Mouse (Mus musculus): ENCODE measurements at regions not wholly inside any gene's neighbourhood (a gene's known extent, or its start where the extent isn't known, plus 50 kb on each side); places are given as distances from the start of the nearest gene placed in this dataset.

DNA sequence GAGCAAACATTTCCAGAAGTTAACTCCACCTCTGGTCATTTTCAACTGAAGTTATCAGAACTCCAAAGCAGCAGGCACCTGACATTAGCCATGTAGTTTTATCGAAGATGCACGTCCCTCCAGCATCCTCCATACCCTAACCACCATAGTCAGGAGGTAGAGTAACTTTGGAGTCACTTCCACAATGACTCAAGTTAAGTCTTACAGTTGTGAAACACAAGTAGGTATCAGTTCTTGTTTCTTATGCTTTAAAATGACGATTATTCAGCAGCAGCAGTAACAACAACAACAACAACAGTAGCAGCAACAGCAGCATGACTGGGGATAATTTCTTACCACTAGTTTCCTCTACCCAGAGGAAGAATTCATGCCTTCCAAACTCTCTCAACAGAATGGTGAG lies 51.3 kb upstream of the Tank start:
- no peaks in the 10 kb centered on the region for H3K36me3 ChIP-seq (ENCODE audit: control insufficient read depth, insufficient read depth, low read length, poor library complexity, severe bottlenecking)
- no peak overlapping the region for H3K27ac ChIP-seq (ENCODE audit: insufficient read depth, low read length)
- H3K9me3 ChIP-seq (replicated peaks; ENCODE audit: control insufficient read depth, insufficient read depth, low read length, poor library complexity, severe bottlenecking): no peaks in the 10 kb centered on the region
- no peaks in the 10 kb centered on the region for H3K27me3 ChIP-seq (ENCODE audit: control insufficient read depth, insufficient read depth, low read length, poor library complexity, severe bottlenecking)
- TF ChIP-seq POLR2A (IDR thresholded peaks at IDR 0.05; ENCODE audit: insufficient read depth, low read length) (no peak), CTCF (IDR thresholded peaks at IDR 0.05; ENCODE audit: low read depth, low read length) (no peak), EP300 (IDR thresholded peaks at IDR 0.05; ENCODE audit: insufficient read depth, low read depth, low read length) (no peak)
- H3K4me3 ChIP-seq (ENCODE audit: low read depth, low read length): no peak overlapping the region
- H3K9ac ChIP-seq (ENCODE audit: low read depth, poor library complexity, severe bottlenecking): no peak overlapping the region
- no peaks in the 10 kb centered on the region for H3K4me1 ChIP-seq (ENCODE audit: control insufficient read depth, insufficient read depth, low read length)

DNA sequence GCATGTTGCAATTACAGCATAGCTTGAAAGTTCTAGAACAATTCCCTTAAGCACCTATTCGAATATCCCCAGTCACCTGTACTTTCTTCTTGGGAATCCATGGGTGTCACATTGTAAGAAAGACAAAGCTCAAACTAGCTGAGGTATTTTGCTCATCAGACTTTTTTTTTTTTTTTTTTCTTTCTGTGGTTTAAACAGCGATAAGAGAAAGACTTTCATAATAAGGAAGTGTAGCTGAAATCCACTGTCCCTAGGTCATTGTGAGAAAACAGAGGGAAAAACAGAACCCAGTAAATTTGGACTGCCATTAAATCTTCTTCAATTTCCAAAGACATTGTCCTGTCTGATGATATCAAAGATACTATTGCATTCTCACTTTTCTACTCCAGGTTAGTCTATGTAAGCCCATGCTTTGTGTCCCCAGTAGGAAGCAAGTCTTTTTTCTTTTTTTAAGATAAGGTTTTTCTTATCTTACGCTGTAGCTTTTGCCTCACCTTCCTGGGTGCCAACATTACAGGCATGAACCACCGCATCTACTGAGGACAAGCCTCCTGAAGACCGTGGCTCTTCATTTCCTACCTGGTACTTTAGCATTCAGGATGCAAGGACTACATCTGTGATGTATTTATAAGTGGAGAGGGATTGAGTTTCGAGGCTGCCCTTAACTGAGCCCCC lies 54.2 kb upstream of the Tank start:
- Histone ChIP-seq H3K27ac (ENCODE audit: insufficient read depth, low read length) (no peak overlapping the region), H3K9me3 (replicated peaks; ENCODE audit: control insufficient read depth, insufficient read depth, low read length, poor library complexity, severe bottlenecking) (no peaks in the 10 kb centered on the region), H3K4me3 (ENCODE audit: low read depth, low read length) (no peak overlapping the region), H3K4me1 (ENCODE audit: control insufficient read depth, insufficient read depth, low read length) (no peaks in the 10 kb centered on the region), H3K27me3 (ENCODE audit: control insufficient read depth, insufficient read depth, low read length, poor library complexity, severe bottlenecking) (no peaks in the 10 kb centered on the region), H3K36me3 (ENCODE audit: control insufficient read depth, insufficient read depth, low read length, poor library complexity, severe bottlenecking) (no peaks in the 10 kb centered on the region), H3K9ac (ENCODE audit: low read depth, poor library complexity, severe bottlenecking) (no peak overlapping the region)
- TF ChIP-seq CTCF (IDR thresholded peaks at IDR 0.05; ENCODE audit: low read depth, low read length) (no peak), POLR2A (IDR thresholded peaks at IDR 0.05; ENCODE audit: insufficient read depth, low read length) (no peak), EP300 (IDR thresholded peaks at IDR 0.05; ENCODE audit: insufficient read depth, low read depth, low read length) (no peak)

DNA sequence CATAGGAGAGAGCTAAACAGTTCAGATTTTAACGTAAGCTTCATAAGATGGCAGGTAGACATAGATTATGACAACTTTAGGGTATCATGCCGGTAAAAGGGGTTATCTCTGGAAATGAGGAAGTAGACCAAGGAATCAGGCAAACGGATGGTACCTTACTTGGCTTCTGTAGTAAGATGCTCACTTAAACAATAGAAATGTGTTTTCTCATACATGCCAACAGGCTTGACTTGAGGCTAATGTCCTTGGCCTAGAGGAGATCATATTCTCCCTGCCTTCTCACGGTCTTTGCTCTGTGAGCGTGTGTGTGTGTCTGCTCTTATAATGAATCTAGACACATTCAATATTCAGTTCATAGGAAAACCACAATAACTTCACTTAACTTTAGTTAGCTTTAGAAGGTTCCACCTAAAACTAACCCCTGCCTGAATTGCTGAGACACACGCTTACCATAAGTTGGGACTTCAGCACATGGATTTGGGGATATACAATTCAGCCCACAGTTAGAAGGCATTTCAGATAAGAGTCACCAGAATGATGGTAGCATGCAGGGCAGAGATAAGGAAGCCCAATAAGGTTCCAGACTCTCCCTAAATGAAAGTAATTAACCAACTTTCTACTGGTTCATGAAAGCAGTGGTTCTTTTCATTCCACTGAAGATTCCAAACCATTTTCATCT lies 63.8 kb upstream of the Tank start:
- H3K4me3 ChIP-seq (ENCODE audit: low read depth, low read length): no peak overlapping the region
- no peaks in the 10 kb centered on the region for H3K4me1 ChIP-seq (ENCODE audit: control insufficient read depth, insufficient read depth, low read length)
- H3K27me3 ChIP-seq (ENCODE audit: control insufficient read depth, insufficient read depth, low read length, poor library complexity, severe bottlenecking): no peaks in the 10 kb centered on the region
- no peaks in the 10 kb centered on the region for H3K9me3 ChIP-seq (replicated peaks; ENCODE audit: control insufficient read depth, insufficient read depth, low read length, poor library complexity, severe bottlenecking)
- no peak overlapping the region for H3K9ac ChIP-seq (ENCODE audit: low read depth, poor library complexity, severe bottlenecking)
- TF ChIP-seq CTCF (IDR thresholded peaks at IDR 0.05; ENCODE audit: low read depth, low read length): no peak
- no peak for TF ChIP-seq POLR2A (IDR thresholded peaks at IDR 0.05; ENCODE audit: insufficient read depth, low read length)
- TF ChIP-seq EP300 (IDR thresholded peaks at IDR 0.05; ENCODE audit: insufficient read depth, low read depth, low read length): no peak
- H3K27ac ChIP-seq (ENCODE audit: insufficient read depth, low read length): no peak overlapping the region
- H3K36me3 ChIP-seq (ENCODE audit: control insufficient read depth, insufficient read depth, low read length, poor library complexity, severe bottlenecking): no peaks in the 10 kb centered on the region

DNA sequence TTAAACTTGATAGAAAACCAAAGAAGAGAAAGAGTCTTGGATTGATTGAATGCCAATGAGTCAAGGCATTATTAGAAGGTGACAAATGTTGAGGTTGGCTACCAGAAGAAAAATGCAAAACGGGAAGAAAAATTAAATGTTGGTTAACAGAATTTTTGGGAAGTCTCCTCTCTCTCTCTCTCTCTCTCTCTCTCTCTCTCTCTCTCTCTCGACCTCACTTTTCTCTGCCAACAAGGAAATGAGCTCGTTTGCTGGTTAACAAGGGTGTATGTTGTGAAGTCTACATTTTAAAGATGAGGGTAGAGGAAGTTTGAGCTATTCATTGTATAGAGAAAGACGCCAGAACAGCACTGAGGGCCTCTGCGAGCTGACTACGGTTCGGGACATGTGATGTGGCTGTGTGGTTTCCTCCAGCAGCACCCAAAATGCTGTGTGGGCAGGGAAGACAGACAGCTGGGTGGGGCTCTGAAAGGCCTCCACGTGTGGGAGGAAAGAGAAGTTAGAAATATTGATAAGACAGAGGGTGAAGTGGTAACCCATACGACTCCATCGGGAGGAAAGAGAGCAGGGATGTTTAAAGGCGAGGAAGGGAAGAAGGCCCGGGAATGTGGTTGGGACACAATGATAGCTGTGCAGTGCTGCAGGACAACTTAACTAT lies 64.5 kb upstream of the Tank start:
- no peak overlapping the region for H3K27ac ChIP-seq (ENCODE audit: insufficient read depth, low read length)

DNA sequence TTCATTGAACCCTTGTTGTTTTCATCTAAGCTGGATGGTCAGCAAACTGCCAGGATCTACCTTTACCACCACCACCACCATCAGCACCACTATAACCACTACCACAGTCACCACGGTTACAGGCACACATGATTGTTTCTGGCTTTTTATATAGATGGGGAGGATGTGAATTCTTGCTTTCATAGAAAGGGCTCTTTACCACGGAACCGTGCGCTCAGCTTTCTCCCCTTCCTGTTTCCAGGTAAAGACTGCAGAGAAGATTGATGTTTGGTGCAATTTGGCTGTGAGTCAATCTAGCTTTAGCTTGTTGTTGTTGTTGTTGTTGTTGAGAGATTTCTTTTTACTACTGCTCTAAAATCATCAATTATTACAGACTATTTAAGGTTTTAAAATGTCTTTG lies 74.8 kb upstream of the Tank start:
- no peaks in the 10 kb centered on the region for H3K4me1 ChIP-seq (ENCODE audit: control insufficient read depth, insufficient read depth, low read length)
- no peak for TF ChIP-seq CTCF (IDR thresholded peaks at IDR 0.05; ENCODE audit: low read depth, low read length)
- TF ChIP-seq EP300 (IDR thresholded peaks at IDR 0.05; ENCODE audit: insufficient read depth, low read depth, low read length): no peak
- no peak for TF ChIP-seq POLR2A (IDR thresholded peaks at IDR 0.05; ENCODE audit: insufficient read depth, low read length)
- no peaks in the 10 kb centered on the region for H3K36me3 ChIP-seq (ENCODE audit: control insufficient read depth, insufficient read depth, low read length, poor library complexity, severe bottlenecking)
- no peak overlapping the region for H3K4me3 ChIP-seq (ENCODE audit: low read depth, low read length)
- no peaks in the 10 kb centered on the region; the same call in 1 of the 2 replicates for H3K27me3 ChIP-seq (ENCODE audit: control insufficient read depth, insufficient read depth, low read length, poor library complexity, severe bottlenecking)
- no peak overlapping the region for H3K9ac ChIP-seq (ENCODE audit: low read depth, poor library complexity, severe bottlenecking)
- no peak overlapping the region for H3K27ac ChIP-seq (ENCODE audit: insufficient read depth, low read length)
- no peaks in the 10 kb centered on the region for H3K9me3 ChIP-seq (replicated peaks; ENCODE audit: control insufficient read depth, insufficient read depth, low read length, poor library complexity, severe bottlenecking)

More for the DNA sequence above, 64.5 kb upstream of the Tank start:
- H3K9ac ChIP-seq (ENCODE audit: low read depth, poor library complexity, severe bottlenecking): no peak overlapping the region
- no peaks in the 10 kb centered on the region for H3K9me3 ChIP-seq (replicated peaks; ENCODE audit: control insufficient read depth, insufficient read depth, low read length, poor library complexity, severe bottlenecking)
- no peaks in the 10 kb centered on the region for H3K27me3 ChIP-seq (ENCODE audit: control insufficient read depth, insufficient read depth, low read length, poor library complexity, severe bottlenecking)
- H3K36me3 ChIP-seq (ENCODE audit: control insufficient read depth, insufficient read depth, low read length, poor library complexity, severe bottlenecking): no peaks in the 10 kb centered on the region
- TF ChIP-seq EP300 (IDR thresholded peaks at IDR 0.05; ENCODE audit: insufficient read depth, low read depth, low read length) (no peak), CTCF (IDR thresholded peaks at IDR 0.05; ENCODE audit: low read depth, low read length) (no peak), POLR2A (IDR thresholded peaks at IDR 0.05; ENCODE audit: insufficient read depth, low read length) (no peak)
- H3K4me3 ChIP-seq (ENCODE audit: low read depth, low read length): no peak overlapping the region
- no peaks in the 10 kb centered on the region for H3K4me1 ChIP-seq (ENCODE audit: control insufficient read depth, insufficient read depth, low read length)

DNA sequence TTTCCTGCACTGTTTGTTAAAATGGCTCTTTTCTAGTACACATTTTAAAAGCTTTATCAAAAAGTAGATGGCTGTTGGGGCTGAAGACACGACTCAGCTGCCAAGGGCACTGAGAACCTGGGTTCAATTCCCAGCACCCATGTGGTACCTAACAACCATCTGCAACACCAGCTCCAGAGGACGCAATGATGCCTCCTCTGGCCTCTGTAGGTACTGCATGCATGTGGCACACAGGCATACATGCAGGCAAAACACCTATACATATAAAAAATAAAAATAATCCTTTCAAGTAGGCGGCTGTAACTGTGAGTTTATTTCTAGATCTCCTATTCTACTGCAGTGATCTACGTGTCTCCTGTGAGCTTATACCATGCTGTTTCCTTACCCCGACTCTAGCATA lies 76.5 kb upstream of the Tank start:
- no peak overlapping the region for H3K9ac ChIP-seq (ENCODE audit: low read depth, poor library complexity, severe bottlenecking)
- H3K27me3 ChIP-seq (ENCODE audit: control insufficient read depth, insufficient read depth, low read length, poor library complexity, severe bottlenecking): no peaks in the 10 kb centered on the region; the same call in 1 of the 2 replicates
- H3K9me3 ChIP-seq (replicated peaks; ENCODE audit: control insufficient read depth, insufficient read depth, low read length, poor library complexity, severe bottlenecking): no peaks in the 10 kb centered on the region
- peak; percentile 22 for TF ChIP-seq CTCF (IDR thresholded peaks at IDR 0.05; ENCODE audit: low read depth, low read length)
- no peak for TF ChIP-seq POLR2A (IDR thresholded peaks at IDR 0.05; ENCODE audit: insufficient read depth, low read length)
- H3K4me3 ChIP-seq (ENCODE audit: low read depth, low read length): no peak overlapping the region
- no peaks in the 10 kb centered on the region for H3K4me1 ChIP-seq (ENCODE audit: control insufficient read depth, insufficient read depth, low read length)
- no peak overlapping the region for H3K27ac ChIP-seq (ENCODE audit: insufficient read depth, low read length)
- H3K36me3 ChIP-seq (ENCODE audit: control insufficient read depth, insufficient read depth, low read length, poor library complexity, severe bottlenecking): no peaks in the 10 kb centered on the region

Data from ES-Bruce4 (cell line).